Mouse (Mus musculus): ENCODE data around the gene Lhx8.

DNA sequence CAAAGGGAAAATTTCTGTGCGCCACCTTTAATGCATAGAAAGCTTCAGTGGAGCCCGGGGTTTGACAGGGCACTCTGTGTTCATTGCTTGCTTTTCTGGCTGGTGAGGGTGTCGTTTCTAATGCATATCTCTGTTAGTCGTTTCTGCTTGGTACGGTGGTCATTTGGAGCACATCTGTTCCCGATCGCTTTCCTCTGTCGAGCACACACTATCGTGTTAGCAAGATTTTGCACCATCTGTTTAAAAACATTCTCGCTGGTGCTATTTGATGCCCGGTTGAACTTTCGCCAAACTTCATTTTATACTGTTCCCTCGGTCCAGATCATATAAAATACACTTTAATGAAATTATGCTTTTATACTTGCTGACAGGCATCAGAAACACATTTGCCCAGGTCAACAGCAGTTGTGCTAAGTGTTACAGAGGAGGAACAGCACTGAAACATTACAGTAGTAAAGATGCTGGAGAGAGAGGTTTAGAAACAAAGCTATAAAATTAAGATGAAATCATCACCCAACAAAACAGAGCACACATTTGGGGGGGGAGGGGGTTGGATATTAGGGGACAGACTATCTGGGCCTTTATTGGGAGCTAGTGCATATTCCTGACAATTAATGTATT is 9.9 kb upstream of the Lhx8 start:
- TF ChIP-seq CTCF (IDR thresholded peaks at IDR 0.05) (no peak), POLR2A (IDR thresholded peaks at IDR 0.05; ENCODE audit: insufficient read depth, low read depth, low read length) (no peak), EP300 (IDR thresholded peaks at IDR 0.05; ENCODE audit: insufficient read depth, low read depth, low read length) (no peak)

Measured in heart, adult 2 months (tissue).